Mouse (Mus musculus) frontal cortex, adult 2 months (tissue): ENCODE data around the gene Cd164l2. TPM values are rescaled to one million over a fixed set of nuclear protein-coding genes. Genes with fewer than 3 reads are reported as not detected.
A peak's percentile ranks its signal among the peaks of the same experiment; 100 is the strongest.

Experiments used
- DNase-seq, 2 experiments: peaks; one replicate each; pipeline ENCODE4 v3.0.0; 2022; ENCODE audit warnings: low spot score in 1 of 2; ENCODE audit errors: extremely low spot score in 1 of 2
- polyA plus RNA-seq: library from polyadenylated mRNA; depleted of rRNA; stranded (reverse); fragments of >200 nt; gene quantifications from 2 replicates; pipeline ENCODE4 v1.2.3, GENCODE M21; 2012

Cd164l2 gene
- polyA plus RNA-seq, 1 experiment: 8.1 TPM

DNA sequence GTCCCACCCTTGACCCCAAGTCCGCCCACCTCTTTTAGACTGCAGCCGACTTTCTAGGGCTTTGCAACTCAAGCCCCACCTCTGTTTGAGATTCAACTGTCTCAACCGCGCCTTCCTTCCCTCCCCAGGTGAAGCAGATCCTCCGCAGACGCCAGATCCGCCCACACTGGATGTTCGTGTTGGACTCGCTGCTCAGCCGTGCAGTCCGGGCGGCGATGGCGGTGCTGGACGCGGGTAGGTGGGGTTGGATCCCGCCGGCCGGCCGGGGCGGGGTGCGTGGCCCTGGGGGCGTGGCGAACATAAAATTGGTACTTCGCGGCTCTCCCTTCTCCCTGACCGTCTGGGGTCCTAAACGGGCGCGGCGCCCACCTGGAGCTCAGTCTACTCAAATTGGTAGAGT lies 39.3 kb downstream of the Cd164l2 start:
- peak in 1 of 2 experiments; percentile 19 for DNase-seq

DNA sequence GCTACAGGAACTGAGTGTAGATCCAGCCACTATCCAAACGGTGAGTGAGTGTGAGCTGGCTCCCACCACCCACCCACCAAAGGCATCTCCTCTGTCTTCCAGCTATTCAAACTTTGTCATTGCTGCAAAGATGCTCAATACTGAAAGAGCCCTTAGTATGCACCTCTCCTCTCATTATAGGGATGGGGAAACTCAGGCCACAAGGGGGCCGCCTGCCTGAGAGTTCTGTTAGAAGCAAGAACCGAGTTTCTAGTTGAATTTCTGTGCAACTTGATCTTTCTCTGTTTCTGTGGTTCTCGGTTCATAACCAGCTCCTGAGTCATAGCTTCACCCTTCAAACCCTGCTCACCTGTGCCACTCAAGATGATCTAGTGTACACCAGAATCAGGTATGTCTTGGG lies 40.2 kb downstream of the Cd164l2 start:
- no peak for DNase-seq

- DNase-seq: no peak
These were observed 41.5 kb downstream of the Cd164l2 start for GRCm38 (mm10) chr4:133253412-133253811.

DNA sequence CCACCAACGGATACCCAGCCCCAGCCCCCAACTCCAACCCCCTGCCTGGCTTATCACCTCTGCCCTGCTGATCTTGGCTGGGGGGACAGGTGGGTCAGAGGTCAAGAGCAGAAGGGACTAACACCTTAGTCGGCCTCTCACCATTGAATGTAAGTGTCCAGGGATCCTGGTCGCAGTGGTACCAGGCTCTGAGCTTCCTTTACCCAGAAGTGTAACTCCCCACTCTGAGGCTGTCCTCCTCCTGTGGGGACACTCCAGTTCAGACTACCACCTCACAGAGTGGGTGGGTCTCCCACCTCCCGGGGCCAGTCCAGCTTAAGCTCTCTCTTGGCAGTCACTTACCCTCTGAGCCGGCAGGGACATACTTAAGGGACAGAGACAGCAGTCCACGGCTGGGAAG lies 43.5 kb downstream of the Cd164l2 start:
- no peak for DNase-seq

DNA sequence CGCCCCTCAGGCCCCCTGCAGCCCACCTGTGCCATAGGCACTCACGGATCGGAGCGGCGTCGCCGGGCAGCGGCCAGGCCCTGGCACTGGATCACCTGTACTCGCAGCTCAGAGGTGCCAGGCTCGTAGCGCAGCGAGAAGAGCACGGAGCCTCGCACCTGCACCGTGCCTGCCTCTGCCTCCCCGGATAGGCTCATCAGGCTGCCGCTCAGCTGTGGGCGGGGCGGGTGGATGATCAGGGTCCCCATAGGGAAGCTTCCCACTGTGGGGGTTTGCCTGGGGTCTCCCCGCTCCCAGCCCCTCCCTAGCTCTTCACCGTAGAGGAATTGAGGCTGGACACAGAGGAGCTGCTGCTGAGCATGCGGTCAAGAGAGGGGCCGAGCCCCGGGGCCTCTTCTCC lies 44.9 kb downstream of the Cd164l2 start:
- no peak for DNase-seq

- DNase-seq: no peak
These were observed 45.3 kb downstream of the Cd164l2 start for GRCm38 (mm10) chr4:133257230-133257629.

- DNase-seq: no peak
These were observed 46.0 kb downstream of the Cd164l2 start for GRCm38 (mm10) chr4:133257798-133258408.

DNA sequence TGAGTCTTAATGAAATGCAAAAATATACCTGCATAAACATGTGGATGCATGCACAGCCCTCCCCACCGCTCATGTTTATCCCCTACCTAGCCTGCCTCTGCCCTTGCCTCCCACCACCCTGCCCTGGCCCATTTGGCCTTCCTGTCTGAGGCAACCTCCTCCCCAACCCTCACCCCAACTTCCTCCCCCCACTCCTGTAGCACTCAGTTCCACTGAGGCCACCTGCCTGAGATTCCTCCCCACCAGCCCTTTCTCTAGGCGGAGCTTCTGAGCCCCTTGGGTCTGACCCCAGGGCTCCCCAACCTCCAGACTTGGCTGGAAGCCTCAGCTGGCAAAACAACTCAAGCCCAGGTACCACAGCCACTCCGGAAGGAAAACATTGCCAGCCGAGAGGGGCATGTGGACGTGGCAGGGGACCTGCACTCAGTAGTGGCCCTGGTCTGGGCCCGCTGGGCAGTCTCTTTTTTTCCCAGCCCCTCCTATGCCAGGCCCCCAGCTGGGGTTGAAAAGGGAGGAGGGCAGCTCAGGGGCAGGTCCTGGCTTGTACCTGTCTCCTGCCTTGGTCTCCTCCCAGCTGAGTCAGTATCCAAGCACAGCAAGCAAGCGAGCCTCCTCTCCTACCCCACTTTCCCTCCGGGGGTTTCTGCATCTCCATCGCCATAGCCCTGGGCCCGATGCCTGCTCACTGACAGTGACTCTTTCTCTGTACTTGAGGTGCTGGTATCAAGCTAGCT lies 49.9 kb downstream of the Cd164l2 start:
- no peak for DNase-seq

- DNase-seq: no peak
These were observed 50.4 kb downstream of the Cd164l2 start for GRCm38 (mm10) chr4:133262375-133262765.

GRCm38 (mm10) chr4:133262882-133263281 lies 51.0 kb downstream of the Cd164l2 start, which contains the start of gene Sytl1:
Gene Sytl1 (minus strand): TSS chr4:133263113.
- no peak for DNase-seq

- no peak for DNase-seq
These were observed 51.8 kb downstream of the Cd164l2 start for GRCm38 (mm10) chr4:133263756-133264155.

GRCm38 (mm10) chr4:133264559-133264958 lies 52.6 kb downstream of the Cd164l2 start:
- no peak for DNase-seq

DNA sequence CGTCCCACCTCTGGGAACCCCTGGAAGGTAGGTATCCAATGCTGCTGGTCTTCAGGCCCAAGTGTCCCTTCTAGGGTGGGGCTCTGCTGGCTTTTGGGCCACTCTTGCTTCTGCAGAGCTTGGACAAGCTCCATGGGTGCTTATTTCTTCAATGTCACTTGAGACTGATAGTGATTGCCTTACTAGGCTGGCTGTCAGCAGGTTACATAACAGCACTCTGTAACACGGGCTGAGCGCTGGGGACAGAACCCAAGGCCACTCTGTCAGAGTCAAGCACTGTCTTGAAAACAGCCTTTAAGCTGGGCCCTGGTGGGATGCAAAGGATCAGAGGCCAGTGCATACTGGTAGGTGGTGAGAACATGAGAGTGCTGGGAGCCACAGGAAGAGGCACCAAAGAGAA lies 53.4 kb downstream of the Cd164l2 start:
- DNase-seq: no peak

- DNase-seq: no peak
These were observed 53.8 kb downstream of the Cd164l2 start for GRCm38 (mm10) chr4:133265759-133266158.

- no peak for DNase-seq
These were observed 54.4 kb downstream of the Cd164l2 start for GRCm38 (mm10) chr4:133266248-133266880.

- no peak for DNase-seq
These were observed 57.0 kb downstream of the Cd164l2 start for GRCm38 (mm10) chr4:133268931-133269330.

GRCm38 (mm10) chr4:133269596-133269995 lies 57.7 kb downstream of the Cd164l2 start:
- no peak for DNase-seq

GRCm38 (mm10) chr4:133270929-133271328 lies 59.0 kb downstream of the Cd164l2 start:
- DNase-seq: no peak
